Mouse (Mus musculus) liver, embryonic 14.5 days (tissue): ENCODE results near the gene B4galt2. TPM values are rescaled to one million over a fixed set of nuclear protein-coding genes. Genes with fewer than 3 reads are reported as not detected.

Experiments used
- ATAC-seq: fragments of 200-750 bp; cut with Nextera tagmentation; 2 replicates; pipeline ENCODE4 v1.8.0; 2017; ENCODE audit warnings: moderate number of reproducible peaks, mild to moderate bottlenecking, moderate library complexity; ENCODE audit not compliant: insufficient read depth
- DNase-seq, 3 experiments: peaks; one replicate each; pipeline ENCODE4 v3.0.0-alpha.2; 2012 to 2013; ENCODE audit warnings: low read depth in 3 of 3, low spot score in 3 of 3
- H3K27ac ChIP-seq: fragments of 300-500 bp; sonication (generic); 2 replicates; pipeline ENCODE4 v1.5.1; 2014; ENCODE audit warnings: moderate library complexity, mild to moderate bottlenecking, control low read depth, inconsistent platforms
- H3K27me3 ChIP-seq: fragments of 300-500 bp; sonication (generic); 2 replicates; pipeline ENCODE4 v1.6.1; 2014; ENCODE audit warnings: mild to moderate bottlenecking, low read length, moderate library complexity; ENCODE audit not compliant: control insufficient read depth, insufficient read depth
- H3K36me3 ChIP-seq: fragments of 300-500 bp; sonication (generic); replicated peaks from 2 replicates; pipeline ENCODE4 v1.6.1; 2014; ENCODE audit warnings: low read depth; ENCODE audit not compliant: control insufficient read depth, insufficient read depth
- H3K4me1 ChIP-seq, 2 experiments: fragments of 200-500 bp in 1 of 2; fragments of 300-500 bp in 1 of 2; sonication (generic) in 1 of 2; replicated peaks; 2 replicates each; pipeline ENCODE4 v1.6.1; 2012 to 2014; ENCODE audit warnings: antibody characterized with exemption in 1 of 2, inconsistent platforms in 1 of 2, low read length in 1 of 2; ENCODE audit not compliant: control insufficient read depth in 2 of 2, insufficient read depth in 2 of 2
- H3K4me2 ChIP-seq: fragments of 300-500 bp; sonication (generic); 2 replicates; pipeline ENCODE4 v1.6.1; 2014; ENCODE audit warnings: low read depth, mild to moderate bottlenecking, control low read depth, moderate library complexity
- H3K4me3 ChIP-seq, 2 experiments: fragments of 200-500 bp in 1 of 2; fragments of 300-500 bp in 1 of 2; sonication (generic) in 1 of 2; 2 replicates each; pipeline ENCODE4 v1.5.1; 2012 to 2014; ENCODE audit warnings: low read depth in 2 of 2, low read length in 2 of 2, mild to moderate bottlenecking in 2 of 2, control low read depth in 1 of 2, inconsistent platforms in 1 of 2, moderate library complexity in 1 of 2; ENCODE audit not compliant: insufficient read depth in 1 of 2
- H3K9ac ChIP-seq: fragments of 300-500 bp; sonication (generic); replicated peaks from 2 replicates; pipeline ENCODE4 v1.6.1; 2014; ENCODE audit warnings: mild to moderate bottlenecking, control low read depth, moderate library complexity
- H3K9me3 ChIP-seq: fragments of 300-500 bp; sonication (generic); 2 replicates; pipeline ENCODE4 v1.6.1; 2016; ENCODE audit warnings: low read length, mixed read lengths; ENCODE audit not compliant: control insufficient read depth
- CTCF ChIP-seq: IDR thresholded peaks from 2 replicates; pipeline ENCODE4 v1.5.1; 2016; ENCODE audit warnings: antibody characterized with exemption, low read depth, control low read depth
- EP300 ChIP-seq: IDR thresholded peaks from 2 replicates; pipeline ENCODE4 v1.6.1; 2016; ENCODE audit warnings: antibody characterized with exemption, low read depth
- WGBS: fragments of 180-500 bp; shearing (Covaris S2); extraction: QIAGEN DNeasy Blood & Tissue Kit; methylation state at CpG from one replicate; pipeline ENCODE4 v1.1.7; 2014; ENCODE audit not compliant: insufficient replicate concordance; 5-methylcytosine and 5-hydroxymethylcytosine counted together
- polyA plus RNA-seq, 2 experiments: library from polyadenylated mRNA; depleted of rRNA in 1 of 2; stranded (reverse) in 1 of 2; unstranded in 1 of 2; fragments of >200 nt; fragmentation: Nextera tagmentation in 1 of 2; extraction: Ambion mirVana in 1 of 2; gene quantifications; 2 replicates each; pipeline versions ENCODE4 v1.2.1 to v1.2.3; 2012 to 2014

Gene B4galt2
- polyA plus RNA-seq, 2 experiments = 1.7 to 2.4 TPM

- H3K27me3 ChIP-seq = no peaks in the 10 kb centered on the region
- no peak overlapping the region for H3K4me2 ChIP-seq
- no peak for TF ChIP-seq EP300
- H3K4me1 ChIP-seq = peaks cover 2 to 3% of the 10 kb centered on the region in 2 experiments; a peak in 2 of 4 replicates
- no peak for DNase-seq
- no peak overlapping the region for H3K27ac ChIP-seq
- no peak overlapping the region for H3K9ac ChIP-seq
- no peak for ATAC-seq
- H3K9me3 ChIP-seq = no peaks in the 10 kb centered on the region
- no peak overlapping the region for H3K4me3 ChIP-seq
- WGBS = 88% methylated on average over 5 of the region's 5 CpGs
- H3K36me3 ChIP-seq = peaks cover 96% of the 10 kb centered on the region
These were observed 38.8 kb downstream of the B4galt2 start for GRCm38 (mm10) chr4:117844467-117844866.

GRCm38 (mm10) chr4:117843101-117843500, 40.2 kb downstream of the B4galt2 start:
- H3K9ac ChIP-seq = no peak overlapping the region
- WGBS = 90% methylated on average over 5 of the region's 5 CpGs
- H3K9me3 ChIP-seq = no peaks in the 10 kb centered on the region
- H3K27ac ChIP-seq = no peak overlapping the region
- H3K4me2 ChIP-seq = no peak overlapping the region
- H3K4me3 ChIP-seq = no peak overlapping the region
- H3K36me3 ChIP-seq = peaks cover 96% of the 10 kb centered on the region
- DNase-seq (no peak), ATAC-seq (no peak)
- H3K27me3 ChIP-seq = no peaks in the 10 kb centered on the region
- no peak for TF ChIP-seq EP300
- no peak for TF ChIP-seq CTCF
- peaks cover 8 to 15% of the 10 kb centered on the region in 2 experiments for H3K4me1 ChIP-seq

GRCm38 (mm10) chr4:117841566-117841965, 41.7 kb downstream of the B4galt2 start:
- ATAC-seq (no peak), DNase-seq (no peak)
- H3K36me3 ChIP-seq = peaks cover 88% of the 10 kb centered on the region
- peaks cover 21 to 26% of the 10 kb centered on the region in 2 experiments for H3K4me1 ChIP-seq
- no peak overlapping the region; the same call in 1 of the 2 replicates for H3K9ac ChIP-seq
- H3K9me3 ChIP-seq = no peaks in the 10 kb centered on the region
- no peak for TF ChIP-seq CTCF
- TF ChIP-seq EP300 = no peak
- 76% methylated on average over 3 of the region's 3 CpGs for WGBS
- no peak overlapping the region for H3K4me3 ChIP-seq
- H3K4me2 ChIP-seq = no peak overlapping the region
- no peaks in the 10 kb centered on the region for H3K27me3 ChIP-seq
- H3K27ac ChIP-seq = peak overlapping the region; percentile 12; the same call in 1 of the 2 replicates

- H3K36me3 ChIP-seq = peaks cover 82% of the 10 kb centered on the region
- H3K27ac ChIP-seq = peak overlapping the region; percentile 25; the same call in 1 of the 2 replicates
- no peak overlapping the region for H3K4me3 ChIP-seq
- ATAC-seq (no peak), DNase-seq (no peak)
- H3K9me3 ChIP-seq = no peaks in the 10 kb centered on the region
- H3K4me1 ChIP-seq = peaks cover 21 to 26% of the 10 kb centered on the region in 2 experiments
- no peaks in the 10 kb centered on the region for H3K27me3 ChIP-seq
- TF ChIP-seq EP300 (no peak), CTCF (no peak)
- no peak overlapping the region for H3K9ac ChIP-seq
- WGBS = 92% methylated on average over 5 of the region's 5 CpGs
- H3K4me2 ChIP-seq = no peak overlapping the region
These were observed 42.5 kb downstream of the B4galt2 start for GRCm38 (mm10) chr4:117840821-117841220.

GRCm38 (mm10) chr4:117839366-117839765, 43.9 kb downstream of the B4galt2 start:
- Histone ChIP-seq H3K36me3 (peaks cover 67% of the 10 kb centered on the region), H3K4me1 (peaks cover 26 to 31% of the 10 kb centered on the region in 2 experiments), H3K4me2 (peak overlapping the region; percentile 6; the same call in 1 of the 2 replicates), H3K27ac (no peak overlapping the region; the same call in 1 of the 2 replicates), H3K9me3 (no peaks in the 10 kb centered on the region), H3K27me3 (no peaks in the 10 kb centered on the region), H3K9ac (0 out of 2 replicates have a peak overlapping the region, but pooled peaks have one; percentile 1), H3K4me3 (no peak overlapping the region)
- ATAC-seq (no peak), DNase-seq (no peak)
- WGBS = 78% methylated on average over 6 of the region's 6 CpGs
- TF ChIP-seq EP300 (no peak), CTCF (no peak)
